Mouse (Mus musculus) olfactory bulb, adult 2 months (tissue): ENCODE results near the gene Fam192a.

Source experiments
- CTCF ChIP-seq: fragments of 200-500 bp; IDR thresholded peaks from 2 replicates; pipeline ENCODE4 v1.5.1; 2012; ENCODE audit warnings: low read depth, mild to moderate bottlenecking, low read length, moderate library complexity; ENCODE audit not compliant: insufficient read depth
- POLR2A ChIP-seq: fragments of 200-500 bp; IDR thresholded peaks from 2 replicates; pipeline ENCODE4 v1.6.1; 2012; ENCODE audit warnings: mild to moderate bottlenecking, low read depth, low read length, moderate library complexity; ENCODE audit not compliant: insufficient read depth

GRCm38 (mm10) chr8:94561256-94561655 lies 40.5 kb downstream of the Fam192a start:
- TF ChIP-seq CTCF: no peak
- TF ChIP-seq POLR2A: no peak
